Mouse (Mus musculus) liver, embryonic 14.5 days (tissue): ENCODE results near the gene Serinc3.

Experiments used
- CTCF ChIP-seq: IDR thresholded peaks from 2 replicates; pipeline ENCODE4 v1.5.1; 2016; ENCODE audit warnings: antibody characterized with exemption, low read depth, control low read depth
- EP300 ChIP-seq: IDR thresholded peaks from 2 replicates; pipeline ENCODE4 v1.6.1; 2016; ENCODE audit warnings: antibody characterized with exemption, low read depth

GRCm38 (mm10) chr2:163682344-163682743, 37.4 kb upstream of the Serinc3 start:
- TF ChIP-seq CTCF (no peak), EP300 (no peak)
